Mouse (Mus musculus): ENCODE results near the gene Rnf103.

GRCm38 (mm10) chr6:71475604-71476003 lies 18.1 kb upstream of the Rnf103 start:
- TF ChIP-seq CTCF (IDR thresholded peaks at IDR 0.05; ENCODE audit: low read depth, low read length): no peak
- TF ChIP-seq EP300 (IDR thresholded peaks at IDR 0.05; ENCODE audit: insufficient read depth, low read depth, low read length): no peak
